Mouse (Mus musculus) left cerebral cortex, adult 2 months (tissue): ENCODE measurements around the gene Traf7. TPM values are rescaled to one million over a fixed set of nuclear protein-coding genes. Genes with fewer than 3 reads are reported as not detected.

Experiments
- DNase-seq, 2 experiments: peaks; one replicate each; pipeline ENCODE4 v3.0.0; 2021 to 2022; ENCODE audit warnings: low spot score in 2 of 2, mixed read lengths in 1 of 2; ENCODE audit errors: extremely low spot score in 1 of 2
- H3K27ac ChIP-seq: fragments of 200-600 bp; 2 replicates; pipeline ENCODE4 v1.8.1; 2022
- H3K4me3 ChIP-seq: fragments of 200-600 bp; 2 replicates; pipeline ENCODE4 v1.8.1; 2022
- CTCF ChIP-seq: fragments of 200-600 bp; IDR thresholded peaks from 2 replicates; pipeline ENCODE4 v1.8.1; 2022; ENCODE audit warnings: antibody characterized with exemption, mild to moderate bottlenecking, moderate library complexity
- intact Hi-C: fragments of 180-260 bp; cut with DNase I; formaldehyde crosslinking; loops from one replicate; pipeline ENCODE4 v1.15.1; 2025
- total RNA-seq, 2 experiments: library from RNA; stranded (reverse); gene quantifications; 2 replicates each; pipeline ENCODE4 v1.2.3; 2021

Traf7 gene
- total RNA-seq, 2 experiments from 2014 or later: 81.3 to 85.3 TPM

DNA sequence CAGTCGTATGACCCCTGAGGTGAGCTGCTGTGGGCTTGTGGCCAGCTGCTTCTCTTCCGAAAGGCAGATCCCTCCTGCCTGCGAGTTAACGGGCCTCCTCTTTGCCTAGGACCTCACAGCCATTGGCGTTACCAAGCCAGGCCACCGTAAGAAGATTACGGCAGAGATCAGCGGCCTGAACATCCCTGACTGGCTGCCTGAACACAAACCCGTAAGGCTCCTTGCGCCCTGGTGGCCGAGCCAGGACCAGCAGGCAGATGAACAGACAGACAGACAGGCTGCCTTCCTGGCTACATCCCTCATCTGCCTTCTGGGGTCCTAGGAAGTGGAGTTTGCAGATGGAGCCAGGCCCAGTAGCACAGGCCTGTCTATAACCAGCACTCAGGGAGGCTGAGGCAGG, 25.5 kb downstream of the Traf7 start:
- DNase-seq: no peak
- TF ChIP-seq CTCF: peak; percentile 8; the same call in 1 of the 2 replicates
- intact Hi-C loops: no loop called here
- Histone ChIP-seq H3K4me3 (no peak overlapping the region), H3K27ac (no peak overlapping the region)

DNA sequence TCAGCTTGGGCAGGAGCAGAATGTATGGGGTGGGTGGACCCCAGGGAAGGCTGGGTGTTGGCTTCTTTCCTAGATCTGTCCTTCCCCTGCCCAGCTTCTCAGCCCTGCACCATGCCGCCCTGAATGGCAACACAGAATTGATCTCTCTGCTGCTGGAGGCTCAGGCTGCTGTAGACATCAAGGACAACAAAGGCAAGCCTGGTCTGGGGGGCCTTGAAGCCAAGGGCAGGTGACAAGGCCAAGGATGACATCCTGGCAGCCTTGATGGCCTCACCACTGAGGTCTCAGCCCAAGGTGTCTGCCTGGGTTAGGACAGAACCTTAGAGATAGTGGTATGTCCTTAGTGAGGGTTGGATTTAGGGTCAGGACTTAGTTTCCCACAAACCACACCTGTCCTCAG, 31.7 kb downstream of the Traf7 start:
- no peak for DNase-seq
- H3K4me3 ChIP-seq: no peak overlapping the region
- peak overlapping the region; percentile 70 for H3K27ac ChIP-seq
- intact Hi-C loops: no loop called here
- no peak for TF ChIP-seq CTCF

- Histone ChIP-seq H3K27ac (peak overlapping the region; percentile 70), H3K4me3 (no peak overlapping the region)
- DNase-seq: peak in 1 of 2 experiments; percentile 78
- TF ChIP-seq CTCF: no peak
- intact Hi-C loops: no loop called here
These were observed 32.3 kb downstream of the Traf7 start for GRCm38 (mm10) chr17:24495443-24495842.

- DNase-seq: no peak
- Histone ChIP-seq H3K27ac (peak overlapping the region; percentile 70), H3K4me3 (no peak overlapping the region)
- intact Hi-C loops: no loop called here
- TF ChIP-seq CTCF: peak; percentile 67
These were observed 33.0 kb downstream of the Traf7 start for GRCm38 (mm10) chr17:24494627-24495335.

GRCm38 (mm10) chr17:24490399-24490798, 37.3 kb downstream of the Traf7 start:
- intact Hi-C loops: no loop called here
- TF ChIP-seq CTCF: no peak
- H3K4me3 ChIP-seq: peak overlapping the region; percentile 76
- no peak for DNase-seq
- peak overlapping the region; percentile 94 for H3K27ac ChIP-seq

GRCm38 (mm10) chr17:24489265-24490030, 38.3 kb downstream of the Traf7 start:
- intact Hi-C loops: no loop called here
- Histone ChIP-seq H3K4me3 (peak overlapping the region; percentile 76), H3K27ac (peak overlapping the region; percentile 94)
- DNase-seq: peak in 1 of 2 experiments; percentile 12
- TF ChIP-seq CTCF: no peak

DNA sequence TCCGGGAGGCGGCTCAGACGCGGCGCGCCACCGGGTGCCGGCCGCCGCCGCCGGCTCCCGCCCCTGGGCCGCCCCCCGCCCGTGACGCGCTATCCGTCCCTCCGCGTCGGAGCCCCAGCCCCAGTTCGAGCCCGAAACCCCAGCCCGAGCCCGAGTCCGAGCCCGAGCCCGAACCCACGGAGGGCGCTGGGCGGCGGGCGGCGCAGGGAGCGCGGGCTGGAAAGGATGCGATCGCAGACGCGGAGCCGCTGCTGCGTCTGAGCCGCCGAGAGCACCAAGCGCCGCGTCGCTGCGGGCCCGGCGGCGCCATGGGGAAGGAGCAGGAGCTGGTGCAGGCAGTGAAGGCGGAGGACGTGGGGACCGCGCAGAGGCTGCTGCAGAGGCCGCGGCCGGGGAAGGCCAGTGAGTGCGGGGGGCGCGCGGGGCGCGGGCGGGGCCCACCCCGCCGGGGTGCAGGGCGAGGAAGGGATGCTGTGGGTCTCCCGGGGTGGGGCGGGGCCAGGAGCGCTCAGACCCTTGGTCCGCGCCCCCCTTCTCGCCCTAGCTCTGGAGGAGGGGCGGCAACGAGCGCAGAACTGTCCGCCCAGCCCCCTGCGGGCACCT, 39.0 kb downstream of the Traf7 start:
- Histone ChIP-seq H3K27ac (peak overlapping the region; percentile 94), H3K4me3 (peak overlapping the region; percentile 76)
- no peak for TF ChIP-seq CTCF
- intact Hi-C loops: no loop called here
- DNase-seq: peak in 1 of 2 experiments; percentile 57

- no peak for DNase-seq
- intact Hi-C loops: no loop called here
- TF ChIP-seq CTCF: no peak
- H3K4me3 ChIP-seq: peak within 1 kb of the TSS; percentile 76
- peak within 1 kb of the TSS; percentile 94 for H3K27ac ChIP-seq
These were observed 39.5 kb downstream of the Traf7 start, which contains the start of gene Caskin1 for GRCm38 (mm10) chr17:24488186-24488661. Gene Caskin1 (plus strand): TSS chr17:24488601.

DNA sequence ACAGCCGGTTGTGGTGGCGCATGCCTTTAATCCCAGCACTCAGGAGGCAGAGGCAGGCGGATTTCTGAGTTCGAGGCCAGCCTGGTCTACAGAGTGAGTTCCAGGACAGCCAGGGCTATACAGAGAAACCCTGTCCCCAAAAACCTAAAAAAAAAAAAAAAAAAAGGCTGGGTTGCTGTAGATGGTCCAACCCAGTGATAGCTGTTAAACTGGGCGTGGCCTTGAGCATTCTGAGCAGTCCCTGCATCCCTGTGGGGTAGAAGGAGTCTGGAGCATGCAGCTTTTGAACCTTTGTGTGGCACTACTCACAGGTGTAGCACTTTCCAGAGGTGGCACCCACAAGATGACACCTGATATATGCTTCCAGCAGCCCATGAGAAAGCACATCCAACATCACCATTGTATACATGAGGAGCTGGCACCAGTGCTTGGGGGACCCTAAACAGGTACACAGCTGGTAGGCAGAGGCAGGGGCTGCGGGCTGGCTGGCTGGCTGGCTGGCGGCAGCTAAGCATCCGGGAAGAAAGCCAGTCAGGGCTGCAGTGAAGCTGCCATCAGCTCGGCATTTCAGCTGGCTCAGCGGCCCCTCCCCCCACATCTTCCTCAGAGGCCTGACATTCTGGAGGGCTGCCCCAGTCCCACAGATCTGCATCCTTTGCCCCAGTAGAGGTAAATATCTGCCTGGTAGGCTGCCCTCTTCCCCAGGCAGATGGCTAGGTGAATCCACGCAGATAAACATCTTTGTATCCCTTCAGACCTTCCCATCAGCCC, 42.5 kb downstream of the Traf7 start:
- H3K4me3 ChIP-seq: no peak overlapping the region
- peak in 1 of 2 experiments; percentile 56 for DNase-seq
- no peak for TF ChIP-seq CTCF
- intact Hi-C loops: no loop called here
- H3K27ac ChIP-seq: no peak overlapping the region; the same call in 1 of the 2 replicates

DNA sequence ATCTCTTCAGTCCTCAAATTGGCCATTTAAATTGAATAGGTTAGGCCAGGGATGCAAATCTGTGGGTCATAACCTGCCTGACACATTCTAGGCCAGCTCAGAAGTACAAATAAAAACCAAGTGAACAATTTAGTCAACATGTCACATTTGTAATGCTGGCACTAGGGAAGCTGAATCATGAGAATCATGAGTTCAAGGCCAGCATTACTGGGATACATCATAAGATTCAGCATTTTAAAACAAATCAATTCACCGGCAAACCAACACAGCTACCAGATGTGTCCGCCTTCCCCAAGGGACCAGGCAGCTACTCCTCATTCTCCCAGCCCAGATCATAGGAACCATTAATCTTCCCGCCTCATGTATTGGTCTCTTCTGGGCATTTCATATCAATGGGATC, 44.2 kb downstream of the Traf7 start:
- no peak for TF ChIP-seq CTCF
- no peak for DNase-seq
- Histone ChIP-seq H3K4me3 (no peak overlapping the region), H3K27ac (no peak overlapping the region)
- intact Hi-C loops: no loop called here
